Mouse (Mus musculus) heart, embryonic 11.5 days (tissue): ENCODE results near the gene Ddx17. TPM values are rescaled to one million over a fixed set of nuclear protein-coding genes. Genes with fewer than 3 reads are reported as not detected.

Experiments used
- ATAC-seq: fragments of 200-750 bp; cut with Nextera tagmentation; replicated peaks from 2 replicates; pipeline ENCODE4 v1.8.0; 2017; ENCODE audit warnings: moderate library complexity; ENCODE audit not compliant: insufficient number of reproducible peaks, low FRiP score, low TSS enrichment
- H3K27ac ChIP-seq: fragments of 300-500 bp; sonication (generic); 2 replicates; pipeline ENCODE4 v1.5.1; 2014; ENCODE audit warnings: mild to moderate bottlenecking, low read depth, low read length
- H3K27me3 ChIP-seq: fragments of 300-500 bp; sonication (generic); 2 replicates; pipeline ENCODE4 v1.6.1; 2014; ENCODE audit warnings: mild to moderate bottlenecking, low read length, mixed read lengths; ENCODE audit not compliant: control insufficient read depth, insufficient read depth
- H3K36me3 ChIP-seq: fragments of 300-500 bp; sonication (generic); 2 replicates; pipeline ENCODE4 v1.6.1; 2014; ENCODE audit warnings: mild to moderate bottlenecking, low read length, moderate library complexity, mixed read lengths; ENCODE audit not compliant: control insufficient read depth, insufficient read depth
- H3K4me1 ChIP-seq: fragments of 300-500 bp; sonication (generic); 2 replicates; pipeline ENCODE4 v1.6.1; 2014; ENCODE audit warnings: low read length; ENCODE audit not compliant: control insufficient read depth, insufficient read depth
- H3K4me2 ChIP-seq: fragments of 300-500 bp; sonication (generic); 2 replicates; pipeline ENCODE4 v1.6.1; 2014; ENCODE audit warnings: mild to moderate bottlenecking, moderate library complexity
- H3K4me3 ChIP-seq: fragments of 300-500 bp; sonication (generic); 2 replicates; pipeline ENCODE4 v1.5.1; 2014; ENCODE audit warnings: low read depth, low read length
- H3K9ac ChIP-seq: fragments of 300-500 bp; sonication (generic); 2 replicates; pipeline ENCODE4 v1.6.1; 2014; ENCODE audit warnings: mild to moderate bottlenecking, low read depth, low read length, moderate library complexity
- H3K9me3 ChIP-seq: fragments of 300-500 bp; sonication (generic); replicated peaks from 2 replicates; pipeline ENCODE4 v1.6.1; 2016; ENCODE audit warnings: low read length; ENCODE audit not compliant: control insufficient read depth
- WGBS: fragments of 180-500 bp; shearing (Covaris S2); extraction: QIAGEN DNeasy Blood & Tissue Kit; methylation state at CpG from one replicate; pipeline ENCODE4 v1.1.7; 2014; ENCODE audit not compliant: insufficient replicate concordance; 5-methylcytosine and 5-hydroxymethylcytosine counted together
- polyA plus RNA-seq: library from polyadenylated mRNA; unstranded; fragments of >200 nt; fragmentation: Nextera tagmentation; extraction: Ambion mirVana; gene quantifications from 2 replicates; pipeline ENCODE4 v1.2.1, GENCODE M21; 2014

The Ddx17 gene
- polyA plus RNA-seq = 50.6 and 60.1 TPM in 2 replicates

DNA sequence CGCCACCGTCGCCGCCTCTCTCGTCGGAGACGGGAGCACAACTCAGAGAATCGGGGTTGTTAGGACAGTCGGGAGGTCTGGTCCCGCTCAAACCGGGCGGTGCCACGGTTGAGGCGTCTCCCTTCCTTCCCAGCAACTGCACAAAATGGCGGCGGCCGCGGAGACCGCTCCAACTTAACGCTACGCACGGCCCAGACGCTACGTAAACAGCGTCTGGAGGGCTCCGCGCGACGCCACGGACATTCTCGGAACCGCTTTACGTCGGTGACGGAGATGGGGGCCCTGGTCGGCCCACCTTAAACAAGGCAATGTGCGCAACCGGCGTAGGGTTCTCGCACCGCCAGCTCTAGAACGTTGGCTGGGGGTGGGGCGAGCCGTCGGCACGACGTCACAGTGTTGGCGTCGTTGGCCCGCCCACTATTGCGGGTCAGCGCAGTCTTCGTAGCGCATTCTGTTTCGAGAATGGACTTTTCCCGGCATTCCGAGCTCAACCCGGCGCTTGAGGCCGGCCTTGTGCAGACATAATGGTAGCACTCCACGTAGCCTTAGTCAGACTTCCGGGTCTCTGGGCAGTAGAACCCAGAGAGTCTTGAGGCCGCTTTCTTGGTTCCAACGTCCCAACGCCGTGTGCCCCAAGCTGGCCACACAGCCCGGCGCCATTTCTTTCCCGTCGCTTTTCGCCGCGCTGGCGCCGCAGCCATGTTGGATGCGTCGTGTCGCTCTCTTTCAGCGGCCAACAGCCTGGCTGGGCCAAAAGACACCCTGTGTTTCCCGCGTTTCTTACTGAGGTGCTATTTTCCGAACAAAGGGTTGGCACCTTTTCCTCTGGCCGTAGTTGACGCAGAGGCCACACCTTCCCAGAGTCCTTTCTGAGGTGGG lies at the start of gene Ddx17:
Ddx17 (minus strand) TSS at position 332 of the 879 bp plus-strand sequence.
- H3K4me3 ChIP-seq = peak within 1 kb of the TSS; percentile 96
- peaks cover 12% of the 10 kb centered on the region for H3K4me1 ChIP-seq
- peak within 1 kb of the TSS; percentile 91 for H3K4me2 ChIP-seq
- peak within 1 kb of the TSS; percentile 100 for H3K9ac ChIP-seq
- H3K36me3 ChIP-seq = peaks cover 18% of the 10 kb centered on the region
- H3K27ac ChIP-seq = peak within 1 kb of the TSS; percentile 97
- 2% methylated on average over 84 of the region's 84 CpGs for WGBS
- no peaks in the 10 kb centered on the region for H3K27me3 ChIP-seq
- no peaks in the 10 kb centered on the region for H3K9me3 ChIP-seq
- peak; percentile 96 for ATAC-seq

DNA sequence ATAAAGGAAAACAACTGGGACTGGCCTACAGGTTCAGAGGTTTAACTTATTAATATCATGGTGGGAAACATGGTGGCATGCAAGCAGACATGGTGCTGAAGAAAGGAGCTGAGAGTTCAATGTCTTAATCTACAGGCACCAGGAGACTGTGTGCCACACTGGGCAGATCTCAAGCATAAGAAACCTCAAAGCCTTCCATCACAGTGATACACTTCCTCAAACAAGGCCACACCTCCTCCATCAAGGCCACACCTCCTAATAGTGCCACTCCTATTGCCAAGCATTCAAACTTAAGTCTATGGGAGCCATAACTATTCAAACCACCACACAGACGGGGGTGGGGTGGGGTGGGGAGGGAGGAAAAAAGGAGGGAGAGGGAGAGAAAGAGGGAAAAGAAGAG lies 35.0 kb upstream of the Ddx17 start:
- Histone ChIP-seq H3K4me3 (no peak overlapping the region), H3K9ac (no peak overlapping the region), H3K27ac (no peak overlapping the region), H3K36me3 (no peaks in the 10 kb centered on the region), H3K9me3 (no peaks in the 10 kb centered on the region), H3K4me2 (no peak overlapping the region), H3K4me1 (no peaks in the 10 kb centered on the region), H3K27me3 (no peaks in the 10 kb centered on the region)
- ATAC-seq = no peak
- WGBS = 72% methylated on average over 1 of the region's 1 CpGs

DNA sequence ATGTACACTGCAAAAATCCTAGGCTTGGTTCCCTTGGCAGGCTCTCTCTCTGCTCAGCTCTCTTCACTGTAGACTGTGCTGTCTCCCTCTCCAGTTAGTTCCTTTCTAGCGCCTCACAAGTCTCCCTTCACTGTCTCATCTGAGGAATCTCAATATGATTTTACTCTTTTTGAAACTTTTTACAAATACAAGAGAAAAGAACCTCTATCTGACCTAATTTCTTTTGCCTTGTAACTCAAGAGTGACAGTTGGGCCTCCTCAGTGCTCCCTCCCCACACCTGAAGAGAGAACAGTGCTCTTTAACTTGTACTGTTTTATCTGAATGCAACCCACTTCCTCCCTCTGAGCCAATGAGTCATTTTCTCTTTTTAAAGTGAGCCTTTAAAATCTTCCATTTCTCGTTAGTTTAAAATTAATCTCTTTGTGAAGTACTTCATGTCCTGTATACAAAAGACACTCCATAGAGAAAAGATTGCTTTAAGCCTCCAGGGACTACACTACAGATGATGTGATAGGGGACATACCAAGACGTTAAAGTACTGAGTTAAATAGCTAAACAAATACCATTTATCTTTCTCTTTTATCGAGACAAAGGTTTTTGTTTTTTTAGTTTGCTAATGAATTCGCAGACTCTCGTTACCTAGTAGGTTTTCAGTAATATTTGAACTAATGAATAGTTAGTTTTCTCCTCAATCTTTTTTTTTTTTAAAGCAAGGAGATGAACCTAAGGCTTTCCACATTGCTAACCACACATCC lies 31.3 kb upstream of the Ddx17 start:
- 58% methylated on average over 6 of the region's 6 CpGs for WGBS
- Histone ChIP-seq H3K27ac (no peak overlapping the region), H3K36me3 (no peaks in the 10 kb centered on the region), H3K9ac (no peak overlapping the region), H3K27me3 (no peaks in the 10 kb centered on the region), H3K4me3 (no peak overlapping the region), H3K4me1 (no peaks in the 10 kb centered on the region), H3K4me2 (no peak overlapping the region), H3K9me3 (no peaks in the 10 kb centered on the region)
- no peak for ATAC-seq

DNA sequence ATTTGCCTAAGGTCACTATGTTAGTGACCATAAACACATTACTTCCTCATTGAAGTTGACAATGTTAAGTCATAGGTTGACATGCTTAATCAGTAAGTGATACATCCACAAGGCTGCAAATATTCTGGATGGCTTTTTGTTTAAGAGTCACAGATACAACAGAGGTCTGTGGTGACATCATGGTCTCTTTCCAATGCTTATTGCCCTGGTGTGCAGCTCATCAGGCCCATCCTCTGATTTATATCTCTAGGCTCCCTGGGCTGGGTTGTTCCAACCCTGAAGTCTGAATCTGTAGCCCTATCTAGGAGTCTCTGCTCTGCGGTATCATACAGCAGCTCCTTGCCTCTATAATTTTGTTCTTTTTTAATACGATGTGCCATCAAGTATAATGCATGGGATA lies 30.4 kb upstream of the Ddx17 start:
- ATAC-seq = no peak
- Histone ChIP-seq H3K27me3 (no peaks in the 10 kb centered on the region), H3K4me3 (no peak overlapping the region), H3K4me2 (no peak overlapping the region), H3K4me1 (no peaks in the 10 kb centered on the region), H3K36me3 (no peaks in the 10 kb centered on the region), H3K9me3 (no peaks in the 10 kb centered on the region), H3K9ac (no peak overlapping the region), H3K27ac (no peak overlapping the region)
- WGBS = 83% methylated on average over 2 of the region's 2 CpGs

DNA sequence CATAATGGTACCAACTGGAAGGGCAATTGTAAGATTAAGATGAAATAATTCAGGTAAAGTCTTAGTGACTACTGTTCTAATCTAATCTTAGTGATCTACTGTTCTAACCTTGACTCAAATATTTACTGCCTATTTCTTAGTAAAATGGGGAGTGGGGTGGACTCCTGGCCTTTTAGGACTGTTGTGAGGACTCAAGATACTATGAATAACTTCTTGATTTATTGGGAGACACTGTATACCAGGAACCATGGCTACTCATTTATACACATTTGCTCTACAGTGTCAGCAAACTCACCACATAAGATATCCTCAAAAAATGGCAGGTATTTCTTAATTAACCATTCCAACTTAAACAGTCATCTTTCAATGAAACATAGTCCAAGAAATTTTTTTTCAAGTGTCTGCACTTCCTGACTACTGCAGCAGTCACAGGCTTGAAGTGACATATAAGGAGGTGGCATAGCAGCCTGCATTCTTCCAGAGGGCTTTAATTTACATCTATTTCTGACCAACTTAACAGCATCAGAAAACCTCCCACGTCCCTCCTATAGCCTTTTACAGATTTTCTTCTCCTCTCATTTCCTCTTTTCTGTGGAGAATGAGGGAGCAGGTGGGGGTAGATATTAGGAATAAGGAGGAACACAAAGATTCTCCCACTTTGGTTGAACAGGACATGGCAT lies 29.1 kb upstream of the Ddx17 start:
- H3K4me3 ChIP-seq = no peak overlapping the region

DNA sequence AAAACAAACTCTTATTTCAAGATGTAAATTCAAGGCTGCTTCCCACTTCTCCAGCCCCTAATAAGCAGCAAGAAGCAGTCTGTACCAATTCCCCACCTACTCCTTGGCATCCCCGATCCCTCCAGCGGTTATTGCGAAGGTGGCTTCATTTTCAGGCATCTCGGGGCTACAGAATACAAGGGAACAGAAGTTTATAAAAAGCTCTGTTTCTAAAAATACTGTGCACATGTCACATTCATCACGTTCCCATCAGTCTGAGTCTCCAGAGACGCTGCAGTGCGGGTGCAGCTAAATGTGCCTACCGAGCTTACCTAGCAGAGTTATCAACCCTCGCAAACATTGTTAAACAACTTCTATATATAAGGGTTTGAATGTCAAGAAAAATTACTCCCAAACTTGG lies 15.9 kb upstream of the Ddx17 start:
- ATAC-seq = no peak
- Histone ChIP-seq H3K27me3 (no peaks in the 10 kb centered on the region), H3K36me3 (no peaks in the 10 kb centered on the region), H3K4me1 (peaks cover 3% of the 10 kb centered on the region; the same call in 1 of the 2 replicates), H3K4me3 (no peak overlapping the region), H3K9me3 (no peaks in the 10 kb centered on the region), H3K9ac (0 out of 2 replicates have a peak overlapping the region, but pooled peaks have one; percentile 39), H3K4me2 (no peak overlapping the region; the same call in 1 of the 2 replicates), H3K27ac (0 out of 2 replicates have a peak overlapping the region, but pooled peaks have one; percentile 29)
- WGBS = 57% methylated on average over 9 of the region's 9 CpGs

More for the DNA sequence above, 29.1 kb upstream of the Ddx17 start:
- ATAC-seq = no peak
- Histone ChIP-seq H3K4me2 (no peak overlapping the region), H3K27ac (no peak overlapping the region), H3K27me3 (no peaks in the 10 kb centered on the region), H3K9me3 (no peaks in the 10 kb centered on the region), H3K36me3 (no peaks in the 10 kb centered on the region), H3K4me1 (no peaks in the 10 kb centered on the region), H3K9ac (no peak overlapping the region)
- WGBS = 42% methylated on average over 1 of the region's 1 CpGs

DNA sequence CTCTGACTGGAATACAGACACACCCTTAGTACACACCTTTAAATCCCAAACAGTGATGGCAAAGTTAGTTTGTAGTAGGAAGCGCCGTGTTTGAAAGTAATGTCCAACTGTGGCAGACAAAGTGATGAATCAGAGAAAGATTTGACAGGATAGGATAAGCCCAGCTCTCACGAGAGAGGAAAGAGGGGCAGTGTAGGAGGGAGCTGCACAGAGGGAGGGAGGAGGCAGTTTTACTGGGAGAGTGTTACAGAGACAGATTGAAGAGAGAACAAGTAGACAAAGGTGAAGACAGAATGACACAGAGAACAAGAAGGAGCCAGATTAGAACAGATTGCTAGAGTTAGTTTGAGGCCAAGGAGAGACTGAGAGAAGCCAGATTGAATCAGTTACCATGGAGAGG lies 13.1 kb upstream of the Ddx17 start:
- no peak overlapping the region for H3K4me2 ChIP-seq
- 46% methylated on average over 3 of the region's 3 CpGs for WGBS
- H3K9ac ChIP-seq = no peak overlapping the region
- H3K9me3 ChIP-seq = no peaks in the 10 kb centered on the region
- H3K36me3 ChIP-seq = no peaks in the 10 kb centered on the region
- no peak overlapping the region for H3K27ac ChIP-seq
- no peaks in the 10 kb centered on the region for H3K27me3 ChIP-seq
- no peak for ATAC-seq
- H3K4me3 ChIP-seq = no peak overlapping the region
- peaks cover 3% of the 10 kb centered on the region; the same call in 1 of the 2 replicates for H3K4me1 ChIP-seq

DNA sequence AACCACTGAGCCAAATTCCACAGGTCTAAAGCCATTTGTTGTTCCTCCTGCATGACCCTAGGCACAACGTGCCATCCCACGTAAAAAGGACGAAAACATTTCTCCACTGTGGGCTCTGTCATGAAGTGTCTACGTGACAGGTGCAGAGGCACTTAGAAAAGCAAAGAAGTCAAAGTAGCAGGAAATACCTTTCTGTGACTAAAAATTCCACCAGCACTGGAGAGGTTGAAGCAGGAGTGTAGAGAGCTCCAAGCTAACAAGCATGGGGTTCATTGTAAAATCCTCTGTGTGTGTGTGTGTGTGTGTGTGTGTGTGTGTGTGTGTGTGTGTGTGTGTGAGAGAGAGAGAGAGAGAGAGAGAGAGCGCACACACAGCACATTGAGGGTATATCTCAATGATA lies 6.0 kb upstream of the Ddx17 start:
- Histone ChIP-seq H3K4me1 (no peaks in the 10 kb centered on the region), H3K9me3 (no peaks in the 10 kb centered on the region), H3K27me3 (0 out of 2 replicates have a peak, but pooled peaks cover 2% of the 10 kb centered on the region), H3K27ac (no peak overlapping the region), H3K4me2 (no peak overlapping the region), H3K4me3 (no peak overlapping the region), H3K36me3 (no peaks in the 10 kb centered on the region), H3K9ac (no peak overlapping the region)
- ATAC-seq = no peak
- WGBS = 64% methylated on average over 5 of the region's 5 CpGs
